Mouse (Mus musculus) spleen, adult 12 weeks (tissue): ENCODE data around the gene Pdgfb.

Experiments
- DNase-seq: peaks from one replicate; pipeline ENCODE4 v3.0.0; 2022; ENCODE audit warnings: low spot score

Pdgfb gene

DNA sequence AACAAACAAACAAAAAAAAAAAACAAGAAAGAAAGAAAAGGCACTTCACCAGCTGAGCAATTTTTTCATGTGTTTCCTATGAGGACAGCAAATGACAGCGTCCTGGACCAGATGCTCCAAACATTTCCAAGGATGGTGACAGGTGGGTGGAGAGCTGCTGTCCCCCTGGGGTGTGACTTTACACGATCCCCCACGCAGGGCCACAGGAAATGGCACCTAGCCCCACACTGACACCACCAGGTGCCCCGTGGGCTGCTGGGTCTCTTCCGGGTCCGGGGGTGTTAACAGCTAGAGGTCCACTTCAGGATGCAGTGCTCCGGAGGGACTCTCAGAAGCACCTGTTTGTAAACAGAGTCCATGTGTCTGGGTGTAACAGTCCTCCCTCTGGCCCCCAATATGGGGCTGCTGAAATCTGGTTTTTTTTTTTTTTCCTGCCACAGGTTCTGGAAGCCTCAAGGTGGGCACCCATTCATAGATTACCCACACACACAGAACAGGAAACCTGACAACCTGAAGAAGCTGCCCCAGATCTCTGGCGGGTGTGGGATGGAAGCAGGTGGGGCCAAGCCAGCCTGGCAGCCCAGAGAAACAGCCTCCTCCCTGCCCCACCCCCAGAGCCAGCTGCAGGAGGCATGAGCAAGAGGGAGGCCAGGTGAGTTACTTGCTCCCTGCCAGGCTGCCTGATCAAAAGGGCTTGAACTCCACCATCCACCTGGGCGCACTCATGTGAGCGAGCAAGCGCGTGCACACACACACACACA lies 5.2 kb downstream of the Pdgfb start:
- DNase-seq: no peak

DNA sequence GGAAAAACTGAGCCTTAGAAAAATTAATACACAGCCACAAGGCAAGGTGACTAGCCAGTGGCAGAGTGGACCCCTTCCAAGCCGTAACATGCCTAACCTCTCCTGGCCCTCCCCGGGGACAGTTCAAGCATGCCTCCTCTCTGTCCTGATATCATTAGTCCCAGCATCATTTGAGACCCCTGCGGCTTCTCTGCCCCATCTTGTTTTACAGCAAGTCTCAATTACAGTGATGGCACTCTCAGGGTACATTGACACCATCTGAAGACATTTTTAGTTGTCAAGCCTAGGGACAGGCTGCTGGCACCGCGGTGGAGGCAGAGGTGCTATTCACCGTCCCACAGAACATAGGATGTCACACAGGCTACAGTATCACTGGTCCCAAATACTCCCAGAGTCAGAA lies 6.3 kb downstream of the Pdgfb start:
- no peak for DNase-seq

DNA sequence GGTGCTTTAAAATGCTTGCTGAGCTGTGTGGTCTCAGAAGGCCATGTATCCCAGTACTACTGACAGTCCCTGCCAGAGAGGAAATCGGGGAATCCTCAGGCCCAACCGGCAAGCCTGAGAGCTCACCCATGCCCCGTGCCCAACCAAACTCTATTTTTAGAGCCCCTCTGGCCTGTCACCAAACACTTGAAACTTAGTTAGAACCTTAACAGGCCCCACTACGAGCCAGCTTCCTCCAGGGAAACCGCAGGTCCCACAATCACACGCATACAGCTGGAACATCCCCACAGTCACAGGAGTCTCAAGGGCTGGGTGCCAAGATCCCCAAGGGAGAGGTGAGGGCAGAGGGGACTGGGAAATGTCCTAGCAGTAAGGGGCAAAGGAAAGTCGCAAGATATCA lies 8.6 kb downstream of the Pdgfb start:
- DNase-seq: no peak

DNA sequence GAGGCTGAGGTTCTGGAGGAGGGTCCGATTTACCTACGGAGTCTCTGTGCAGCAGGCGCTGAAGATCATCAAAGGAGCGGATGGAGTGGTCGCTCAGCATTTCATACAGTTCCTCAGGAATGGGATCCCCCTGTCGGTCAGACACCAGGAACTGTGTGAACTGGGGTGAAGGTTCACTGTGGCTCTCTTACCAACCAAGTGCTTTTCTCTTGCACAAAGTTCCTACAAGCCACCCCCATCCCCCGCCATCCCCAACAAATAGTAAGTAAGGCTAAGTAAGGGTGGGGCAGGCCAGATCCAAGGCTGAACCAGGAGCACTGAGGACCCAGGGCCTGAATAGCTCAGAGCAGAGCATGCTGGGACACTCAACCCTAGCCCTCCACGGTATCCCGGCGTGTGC lies 9.3 kb downstream of the Pdgfb start:
- DNase-seq: no peak

GRCm38 (mm10) chr15:80004644-80005340 lies 10.0 kb downstream of the Pdgfb start:
- DNase-seq: no peak

DNA sequence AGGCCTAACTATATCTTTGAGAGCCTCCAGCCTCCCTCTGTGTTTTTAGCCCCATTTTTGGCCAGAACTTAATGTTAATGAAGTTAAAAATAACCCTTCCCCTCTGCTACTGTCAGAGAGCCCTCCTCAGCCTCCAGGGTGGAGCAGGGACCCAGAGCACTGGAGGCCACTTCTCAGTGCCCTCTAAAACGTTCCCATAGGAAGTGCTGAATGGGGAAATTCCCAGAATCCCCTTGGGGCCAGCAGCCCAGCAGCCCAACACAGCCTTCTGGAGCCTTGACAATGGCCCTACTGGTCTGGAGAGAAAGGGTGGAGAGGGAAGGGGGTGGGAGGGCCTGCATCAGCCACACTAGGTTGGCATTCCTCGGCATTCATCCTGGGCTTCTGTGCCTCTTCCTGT lies 11.2 kb downstream of the Pdgfb start:
- DNase-seq: no peak

DNA sequence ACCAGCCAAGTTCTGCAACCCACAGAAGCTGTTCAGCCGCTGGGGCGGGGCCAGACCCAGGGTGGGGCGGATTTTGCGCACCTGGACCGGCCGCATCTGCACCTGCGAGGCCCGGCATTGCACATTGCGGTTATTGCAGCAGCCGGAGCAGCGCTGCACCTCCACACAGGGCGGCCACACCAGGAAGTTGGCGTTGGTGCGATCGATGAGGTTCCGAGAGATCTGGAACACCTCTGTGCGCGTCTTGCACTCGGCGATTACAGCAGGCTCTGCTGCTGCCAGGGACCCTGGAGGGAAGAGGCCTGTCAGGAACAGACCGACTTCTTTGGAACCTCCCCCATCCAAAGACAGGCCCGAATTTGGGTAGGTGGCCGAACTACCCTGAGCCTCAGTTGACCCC lies 13.2 kb downstream of the Pdgfb start:
- no peak for DNase-seq

DNA sequence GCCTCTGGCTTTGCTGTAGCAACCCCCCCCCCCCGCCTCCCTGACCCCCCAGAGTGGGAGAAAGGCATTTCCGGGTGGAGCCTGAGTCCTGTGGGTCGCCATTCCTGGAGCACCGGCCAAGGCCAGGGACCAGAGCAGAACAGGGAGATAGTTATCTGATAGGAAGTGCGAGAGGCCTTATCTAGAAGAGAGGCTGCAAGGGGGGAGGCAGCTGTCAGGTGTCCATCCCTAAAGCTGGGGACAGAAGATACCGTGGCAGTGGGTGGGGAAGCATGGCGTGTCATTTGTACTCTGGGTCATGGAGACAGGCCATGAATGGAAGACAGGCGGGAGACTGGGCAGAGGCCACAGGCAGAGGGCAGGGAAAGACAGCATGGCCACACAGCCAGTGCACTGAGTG lies 14.1 kb downstream of the Pdgfb start:
- no peak for DNase-seq

DNA sequence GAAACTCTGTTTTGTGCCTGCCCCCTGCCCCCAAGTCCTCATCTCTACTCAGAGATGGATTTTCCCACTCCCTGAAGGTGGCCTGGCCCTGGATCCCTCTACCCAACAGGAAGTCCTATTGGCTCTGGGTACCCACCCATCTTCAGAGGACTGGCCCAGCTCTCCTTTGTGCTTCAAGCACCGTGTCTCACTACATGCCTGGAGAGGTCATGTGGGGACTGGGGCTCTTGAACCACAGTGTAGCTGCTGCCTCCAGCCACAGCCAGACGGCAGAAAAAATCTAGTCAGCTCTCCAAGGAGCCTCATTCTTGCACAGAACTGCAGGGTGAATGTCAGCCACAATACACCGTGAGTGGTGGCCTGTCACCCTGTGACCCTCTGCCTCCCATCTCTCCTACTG lies 16.8 kb downstream of the Pdgfb start:
- DNase-seq: no peak

DNA sequence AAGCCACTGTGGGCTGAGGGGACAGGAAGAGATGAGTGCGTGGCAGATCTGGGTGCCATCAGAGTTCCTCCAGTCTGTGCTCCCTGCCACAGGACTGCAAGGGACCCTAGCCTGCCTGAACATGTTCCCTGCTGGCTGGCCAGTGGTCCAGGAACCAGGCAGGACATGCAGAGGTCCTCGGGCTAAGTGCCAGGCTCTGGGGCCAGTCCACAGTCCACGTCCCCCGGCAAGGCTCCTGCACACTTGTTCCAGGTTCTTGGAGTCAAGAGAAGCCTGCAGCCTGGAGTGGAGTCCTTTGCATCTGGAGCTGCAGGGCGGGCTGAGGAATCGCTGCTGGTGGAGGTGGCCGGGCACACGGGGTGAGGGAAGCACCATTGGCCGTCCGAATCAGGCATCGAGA lies 18.0 kb downstream of the Pdgfb start:
- DNase-seq: no peak

GRCm38 (mm10) chr15:79995552-79995951 lies 19.2 kb downstream of the Pdgfb start:
- no peak for DNase-seq

- no peak for DNase-seq
Measured at GRCm38 (mm10) chr15:79994566-79994965, 20.2 kb downstream of the Pdgfb start.

GRCm38 (mm10) chr15:79986182-79986581 lies 28.6 kb downstream of the Pdgfb start:
- DNase-seq: no peak

- no peak for DNase-seq
Measured at GRCm38 (mm10) chr15:79985471-79985870, 29.3 kb downstream of the Pdgfb start.

DNA sequence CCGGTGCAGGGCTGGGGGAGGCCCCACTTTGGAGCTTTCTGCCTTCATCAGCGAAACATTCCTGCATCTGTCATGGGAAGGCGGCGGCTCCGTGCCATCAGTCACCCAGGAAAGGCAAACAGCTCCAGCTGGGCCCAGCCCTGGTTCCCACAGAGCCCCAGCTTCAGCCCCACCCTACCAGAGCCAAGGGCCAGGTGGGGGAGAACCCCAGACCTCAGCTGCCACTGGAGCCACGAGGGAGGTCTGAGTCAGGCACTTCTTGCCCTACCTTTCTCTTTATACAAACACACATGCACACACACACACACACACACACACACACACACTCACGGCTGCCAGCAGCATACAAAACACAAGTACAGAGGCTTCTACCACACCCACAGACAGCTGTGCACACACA lies 30.6 kb downstream of the Pdgfb start:
- no peak for DNase-seq

DNA sequence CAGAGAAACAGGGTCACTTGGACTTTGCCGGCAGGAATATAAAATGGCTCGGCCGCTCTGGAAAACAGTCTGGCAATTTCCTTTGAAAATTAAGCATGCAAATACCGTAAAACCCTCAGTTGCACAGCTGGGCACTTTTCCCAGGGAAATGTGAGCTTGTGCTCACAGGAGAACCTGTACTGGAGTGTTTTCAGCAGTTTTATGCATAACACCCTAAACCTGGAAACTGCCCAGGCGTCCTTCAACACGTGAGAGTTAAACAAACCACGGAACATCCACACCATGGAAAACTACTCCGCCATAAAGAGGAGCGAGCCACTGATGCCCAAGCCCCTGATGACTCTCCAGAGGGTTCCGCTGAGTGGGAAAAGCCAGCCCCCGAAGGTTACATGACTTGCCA lies 34.1 kb downstream of the Pdgfb start:
- no peak for DNase-seq

GRCm38 (mm10) chr15:79972186-79972585 lies 42.6 kb downstream of the Pdgfb start:
- no peak for DNase-seq

GRCm38 (mm10) chr15:79970940-79971339 lies 43.8 kb downstream of the Pdgfb start, which contains the start of gene Cbx7:
Gene Cbx7, minus strand, starts transcription at chr15:79971119.
- DNase-seq: no peak

DNA sequence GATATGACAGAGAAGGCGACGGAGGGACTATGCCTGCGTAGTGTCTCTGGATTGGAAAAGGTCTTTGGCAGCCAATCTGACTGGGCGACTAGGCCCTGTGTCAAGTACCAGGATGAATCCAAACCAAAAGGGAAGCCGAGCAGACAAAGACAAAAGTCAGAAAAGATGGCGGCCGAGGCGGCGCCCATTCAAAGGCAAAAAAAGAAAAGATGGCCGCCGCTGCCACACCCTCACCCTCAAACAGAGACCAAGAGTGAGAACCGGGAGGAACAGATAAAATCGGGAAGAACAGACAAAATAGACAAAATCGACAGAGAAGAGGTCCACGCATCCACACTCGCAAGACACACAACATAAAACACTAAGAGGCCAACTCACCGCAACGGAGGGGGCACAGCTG lies 44.3 kb downstream of the Pdgfb start:
- no peak for DNase-seq

- DNase-seq: no peak
Measured at GRCm38 (mm10) chr15:79967346-79967745, 47.4 kb downstream of the Pdgfb start.

DNA sequence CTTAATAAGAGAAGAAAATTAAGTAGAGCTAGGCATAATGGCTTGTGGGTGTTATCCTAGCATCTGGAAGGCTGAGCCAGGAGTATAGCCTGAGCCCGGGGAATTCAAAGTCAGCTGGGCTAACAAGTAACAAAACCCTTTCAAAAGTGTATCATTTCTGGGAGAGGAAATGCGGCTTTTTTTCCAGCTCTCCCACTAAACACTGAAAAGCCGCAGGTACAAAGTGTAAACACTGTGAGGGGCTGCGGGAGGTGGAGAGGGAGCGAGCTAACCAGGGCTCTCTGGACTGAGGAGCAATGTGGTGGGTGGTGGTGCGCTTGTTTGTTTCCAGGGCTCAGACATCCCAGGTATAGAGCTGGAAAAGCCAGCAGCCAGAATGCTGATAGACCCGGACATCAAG lies 50.4 kb downstream of the Pdgfb start:
- DNase-seq: no peak

DNA sequence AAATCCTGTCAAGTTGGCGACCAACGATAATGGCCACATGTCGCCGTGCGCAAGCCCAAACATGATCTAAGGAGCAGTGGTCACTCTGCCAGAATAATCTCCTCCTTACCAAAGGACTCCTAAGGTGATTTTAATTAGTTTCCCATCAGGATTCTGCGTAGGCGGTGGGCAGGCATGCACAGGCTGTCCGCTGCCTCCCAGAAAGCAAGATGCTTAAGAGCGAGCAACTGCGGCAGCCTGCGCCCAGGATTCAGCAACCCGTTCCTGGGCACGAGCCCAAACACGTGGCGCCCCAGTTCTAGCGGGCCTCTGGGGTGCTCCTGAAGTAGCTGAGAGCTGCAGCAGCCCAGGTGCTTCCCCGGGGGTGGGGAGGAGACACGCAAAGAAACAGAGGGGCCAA lies 52.1 kb downstream of the Pdgfb start:
- no peak for DNase-seq

GRCm38 (mm10) chr15:79961366-79961921 lies 53.3 kb downstream of the Pdgfb start:
- no peak for DNase-seq
